Mouse (Mus musculus): ENCODE data around the gene Hmgb2.

Gene Hmgb2

DNA sequence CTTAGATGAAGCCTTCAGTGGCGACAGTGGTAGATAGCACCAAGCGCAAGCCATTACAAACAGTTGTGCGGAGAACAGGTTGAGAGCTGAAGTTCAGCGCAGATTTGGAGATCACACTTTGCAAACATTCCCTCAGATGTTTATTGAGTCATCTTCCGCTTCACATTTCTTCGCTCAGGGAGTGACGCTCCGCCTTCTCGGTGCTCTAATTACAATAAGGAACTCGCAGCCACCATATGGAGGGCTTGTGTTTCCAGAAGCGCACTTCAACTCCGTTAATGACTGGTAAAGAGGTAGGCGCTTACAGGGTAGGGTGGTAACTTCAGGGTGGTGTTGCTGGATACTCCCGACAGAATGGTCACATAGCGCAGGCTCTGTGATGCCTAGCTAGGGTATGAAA is 52.0 kb downstream of the Hmgb2 start:
- DNase-seq = no peak

DNA sequence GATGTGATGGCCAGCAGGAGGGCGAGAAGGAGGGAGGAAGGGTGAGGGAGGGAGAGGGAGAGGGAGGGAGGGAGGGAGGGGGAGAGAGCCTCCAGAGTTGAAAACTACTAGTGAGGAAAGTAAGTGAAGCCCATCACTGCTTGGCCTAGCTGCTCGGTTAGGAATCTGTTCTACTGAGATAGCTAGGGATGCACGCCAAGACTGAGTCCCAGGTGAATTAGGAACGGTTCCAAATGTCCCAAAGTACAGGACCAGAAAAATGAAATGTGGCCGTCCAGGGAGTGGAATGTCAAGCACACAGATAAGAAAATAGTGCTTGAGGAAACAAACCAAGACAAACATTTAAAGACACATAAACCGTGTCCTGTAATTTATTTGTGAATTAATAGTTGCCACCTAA is 53.3 kb downstream of the Hmgb2 start:
- DNase-seq = peak; percentile 77
